Mouse (Mus musculus): ENCODE measurements around the gene Ssc4d.

The Ssc4d gene

GRCm38 (mm10) chr5:135942710-135943109 lies 31.6 kb downstream of the Ssc4d start:
- DNase-seq (ENCODE audit: low read depth, low spot score), result peak; percentile 53

- DNase-seq (ENCODE audit: low read depth, low spot score), result no peak
Observed at GRCm38 (mm10) chr5:135940587-135940986, 33.7 kb downstream of the Ssc4d start.

- DNase-seq (ENCODE audit: low read depth, low spot score), result peak; percentile 89
Observed at GRCm38 (mm10) chr5:135935641-135936190, 38.6 kb downstream of the Ssc4d start.

- DNase-seq (ENCODE audit: low read depth, low spot score), result no peak
Observed at GRCm38 (mm10) chr5:135935176-135935523, 39.2 kb downstream of the Ssc4d start.

- DNase-seq (ENCODE audit: low read depth, low spot score), result peak; percentile 99
Observed at GRCm38 (mm10) chr5:135934481-135935175, 39.7 kb downstream of the Ssc4d start, which contains the start of gene Ywhag. TSS of gene Ywhag (minus strand) at chr5:135934616.

GRCm38 (mm10) chr5:135933900-135934441 lies 40.4 kb downstream of the Ssc4d start:
- peak; percentile 90 for DNase-seq (ENCODE audit: low read depth, low spot score)

GRCm38 (mm10) chr5:135933222-135933899 lies 41.0 kb downstream of the Ssc4d start:
- no peak for DNase-seq (ENCODE audit: low read depth, low spot score)

GRCm38 (mm10) chr5:135932359-135932758 lies 42.0 kb downstream of the Ssc4d start:
- DNase-seq (ENCODE audit: low read depth, low spot score), result no peak

- DNase-seq (ENCODE audit: low read depth, low spot score), result no peak
Observed at GRCm38 (mm10) chr5:135931526-135931925, 42.8 kb downstream of the Ssc4d start.

GRCm38 (mm10) chr5:135929685-135930424 lies 44.5 kb downstream of the Ssc4d start:
- DNase-seq (ENCODE audit: low read depth, low spot score), result peak; percentile 65

GRCm38 (mm10) chr5:135923901-135924300 lies 50.4 kb downstream of the Ssc4d start:
- no peak for DNase-seq (ENCODE audit: low read depth, low spot score)

- no peak for DNase-seq (ENCODE audit: low read depth, low spot score)
Observed at GRCm38 (mm10) chr5:135919902-135920301, 54.4 kb downstream of the Ssc4d start.

- DNase-seq (ENCODE audit: low read depth, low spot score), result peak; percentile 65
Observed at GRCm38 (mm10) chr5:135918593-135918992, 55.7 kb downstream of the Ssc4d start.

GRCm38 (mm10) chr5:135918059-135918437 lies 56.3 kb downstream of the Ssc4d start:
- DNase-seq (ENCODE audit: low read depth, low spot score), result peak; percentile 72

- peak; percentile 76 for DNase-seq (ENCODE audit: low read depth, low spot score)
Observed at GRCm38 (mm10) chr5:135917327-135918058, 56.8 kb downstream of the Ssc4d start.

GRCm38 (mm10) chr5:135916601-135917000 lies 57.7 kb downstream of the Ssc4d start:
- DNase-seq (ENCODE audit: low read depth, low spot score), result no peak

- no peak for DNase-seq (ENCODE audit: low read depth, low spot score)
Observed at GRCm38 (mm10) chr5:135916051-135916565, 58.2 kb downstream of the Ssc4d start.

- no peak for DNase-seq (ENCODE audit: low read depth, low spot score)
Observed at GRCm38 (mm10) chr5:135914156-135914555, 60.2 kb downstream of the Ssc4d start.

GRCm38 (mm10) chr5:135913201-135913600 lies 61.1 kb downstream of the Ssc4d start:
- DNase-seq (ENCODE audit: low read depth, low spot score), result peak; percentile 73

GRCm38 (mm10) chr5:135911633-135912220 lies 62.6 kb downstream of the Ssc4d start:
- no peak for DNase-seq (ENCODE audit: low read depth, low spot score)

GRCm38 (mm10) chr5:135910813-135911212 lies 63.5 kb downstream of the Ssc4d start:
- DNase-seq (ENCODE audit: low read depth, low spot score), result no peak

Data from R1 (cell line).